Mouse (Mus musculus): ENCODE measurements around the gene Chrna7.

- TF ChIP-seq CTCF (IDR thresholded peaks at IDR 0.05; ENCODE audit: low read depth), result no peak
- no peak for TF ChIP-seq EP300 (IDR thresholded peaks at IDR 0.05; ENCODE audit: low read depth)
Measured at GRCm38 (mm10) chr7:63084351-63085003, 127.9 kb downstream of the Chrna7 start.

All from liver, embryonic 14.5 days (tissue).